Mouse (Mus musculus): ENCODE measurements around the gene BC005561.
A peak's percentile ranks its signal among the peaks of the same experiment; 100 is the strongest.

The BC005561 gene

DNA sequence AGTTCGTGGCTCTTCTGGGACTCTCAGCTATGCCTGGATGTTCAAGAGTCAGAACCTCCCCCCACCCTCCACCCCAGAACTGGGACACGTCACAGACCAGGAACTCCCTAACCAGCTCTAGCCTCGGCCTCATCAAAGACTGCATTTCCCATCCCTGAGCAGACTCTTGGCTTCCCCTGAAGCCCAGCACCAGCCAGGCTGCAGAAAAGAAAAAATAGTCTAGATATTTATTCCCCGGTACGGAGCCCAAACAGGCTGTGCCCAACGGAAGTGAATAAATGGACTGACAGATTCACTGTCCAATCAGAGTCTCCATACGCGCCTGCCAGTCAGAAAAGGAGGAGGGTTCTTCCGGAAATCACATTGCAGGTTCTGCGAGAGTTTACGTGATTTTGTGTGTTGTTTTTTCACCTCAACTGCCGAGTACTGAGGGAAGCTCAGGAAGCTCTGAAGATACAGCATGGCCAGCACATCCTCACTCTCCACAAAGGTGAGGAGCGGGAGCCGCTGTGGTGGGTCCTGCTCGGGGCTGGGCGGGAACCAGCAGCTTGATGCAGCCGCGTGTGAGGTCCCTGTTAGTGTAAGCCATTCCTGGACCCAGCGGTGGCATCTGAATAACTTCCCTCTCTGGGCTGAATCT lies 63.2 kb downstream of the BC005561 start:
- DNase-seq (ENCODE audit: extremely low read depth, low read depth), result peak; percentile 73

Measured in MEL-GATA-1-ER (cell line).